Mouse (Mus musculus) C2C12 (cell line): ENCODE measurements around the gene Olfr551.

ENCODE experiments used
- CEBPB ChIP-seq: IDR thresholded peaks from one replicate; pipeline ENCODE4 v1.6.1; 2011; ENCODE audit warnings: low read depth, mild to moderate bottlenecking, control low read depth, moderate library complexity
- CTCF ChIP-seq: IDR thresholded peaks from one replicate; pipeline ENCODE4 v1.5.1; 2011; ENCODE audit not compliant: control insufficient read depth, insufficient read depth, insufficient read length
- MAX ChIP-seq: IDR thresholded peaks from one replicate; pipeline ENCODE4 v1.6.1; 2011; ENCODE audit warnings: mild to moderate bottlenecking, control low read depth
- MYOD1 ChIP-seq: IDR thresholded peaks from one replicate; pipeline ENCODE4 v1.6.1; 2011; ENCODE audit warnings: low read depth; ENCODE audit not compliant: control insufficient read depth, insufficient read length
- MYOG ChIP-seq: IDR thresholded peaks from one replicate; pipeline ENCODE4 v1.6.1; 2011; ENCODE audit not compliant: control insufficient read depth, insufficient read length; ENCODE audit errors: extremely low read depth

DNA sequence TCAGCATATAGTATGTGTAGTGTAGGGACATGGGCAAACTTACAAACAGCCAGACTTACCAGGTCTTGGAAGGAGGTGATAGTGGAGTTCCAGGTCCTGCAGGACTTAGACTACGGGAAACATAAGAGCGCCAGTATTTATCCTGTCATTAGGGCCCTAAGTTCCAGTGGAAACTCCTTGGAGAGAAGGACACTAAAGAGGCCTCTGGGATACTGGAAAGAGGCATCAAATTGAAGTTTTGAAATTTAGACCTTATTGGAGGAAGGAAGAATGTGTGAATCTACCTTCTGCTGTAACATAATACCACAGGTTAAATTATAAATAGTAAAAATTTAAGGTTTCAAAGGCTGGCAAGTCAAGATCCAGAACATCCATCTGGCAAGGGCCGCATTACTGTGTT lies at the start of gene Olfr551:
- TF ChIP-seq MYOD1 (no peak), CTCF (no peak), MAX (no peak), MYOG (no peak), CEBPB (no peak)
